Mouse (Mus musculus) heart, postnatal 10 days (tissue): ENCODE measurements around the gene Lalba. TPM values are rescaled to one million over a fixed set of nuclear protein-coding genes. Genes with fewer than 3 reads are reported as not detected.
A peak's percentile ranks its signal among the peaks of the same experiment; 100 is the strongest.
"Not testable (repeated sequence)": the region's sequence is repeated elsewhere in the genome, so short reads cannot be mapped to it uniquely, and the experiment has no call there.

Experiments
- DNase-seq, 2 experiments: peaks; one replicate each; pipeline ENCODE4 v3.0.0; 2021
- intact Hi-C: fragments of 180-260 bp; cut with DNase I; formaldehyde crosslinking; loops from one replicate; pipeline ENCODE4 v1.15.1; 2025
- total RNA-seq, 2 experiments: library from RNA; stranded (reverse); gene quantifications; 2 replicates each; pipeline ENCODE4 v1.2.3; 2021

The Lalba gene
- under 1 TPM in 1 of 2 experiments, not detected in 1; 0.47 TPM for total RNA-seq

- intact Hi-C loops, result no loop called here
- peak; percentile 24 to 32 for DNase-seq
Measured at GRCm38 (mm10) chr15:98482701-98483100, at the start of gene Lalba. Gene Lalba, minus strand, starts transcription at chr15:98482721.

GRCm38 (mm10) chr15:98532281-98532680 lies 49.8 kb upstream of the Lalba start:
- intact Hi-C loops, result no loop called here
- no peak for DNase-seq

GRCm38 (mm10) chr15:98528066-98528563 lies 45.6 kb upstream of the Lalba start:
- no peak for DNase-seq
- intact Hi-C loops, result no loop called here

- DNase-seq, result no peak
- intact Hi-C loops, result no loop called here
Measured at GRCm38 (mm10) chr15:98527056-98527771, 44.7 kb upstream of the Lalba start.

- no peak for DNase-seq
- intact Hi-C loops, result no loop called here
Measured at GRCm38 (mm10) chr15:98526057-98526456, 43.5 kb upstream of the Lalba start.

- no peak for DNase-seq
- intact Hi-C loops, result loop anchor here (5.0 kb wide), 1 partner anchor 41 kb away; no protein-coding TSS in a partner anchor
Measured at GRCm38 (mm10) chr15:98521245-98521644, 38.7 kb upstream of the Lalba start.

GRCm38 (mm10) chr15:98517380-98518355 lies 35.1 kb upstream of the Lalba start:
- intact Hi-C loops, result no loop called here
- peak; percentile 67 to 79 for DNase-seq

- DNase-seq, intact Hi-C loops: not testable (repeated sequence)
Measured at GRCm38 (mm10) chr15:98514845-98515244, 32.3 kb upstream of the Lalba start.

- DNase-seq, result no peak
- intact Hi-C loops, result no loop called here
Measured at GRCm38 (mm10) chr15:98514146-98514545, 31.6 kb upstream of the Lalba start.

GRCm38 (mm10) chr15:98513676-98514075 lies 31.2 kb upstream of the Lalba start:
- intact Hi-C loops, DNase-seq: not testable (repeated sequence)

GRCm38 (mm10) chr15:98512799-98513321 lies 30.3 kb upstream of the Lalba start:
- intact Hi-C loops, result no loop called here
- peak; percentile 76 to 82 for DNase-seq

GRCm38 (mm10) chr15:98512232-98512631 lies 29.7 kb upstream of the Lalba start:
- intact Hi-C loops, result no loop called here
- DNase-seq, result peak; percentile 40

GRCm38 (mm10) chr15:98511386-98511928 lies 28.9 kb upstream of the Lalba start:
- intact Hi-C loops, result loop anchor here (2.0 kb wide), 3 partner anchors 55 to 105 kb away; no protein-coding TSS in a partner anchor
- DNase-seq, result peak; percentile 43 to 54

GRCm38 (mm10) chr15:98510438-98511385 lies 28.2 kb upstream of the Lalba start:
- peak; percentile 81 to 91 for DNase-seq
- intact Hi-C loops, result loop anchor here (2.0 kb wide), 3 partner anchors 56 to 106 kb away; no protein-coding TSS in a partner anchor

- DNase-seq, result no peak
- intact Hi-C loops, result no loop called here
Measured at GRCm38 (mm10) chr15:98509387-98509786, 26.9 kb upstream of the Lalba start.

- intact Hi-C loops, result no loop called here
- no peak for DNase-seq
Measured at GRCm38 (mm10) chr15:98507321-98507720, 24.8 kb upstream of the Lalba start.

GRCm38 (mm10) chr15:98506253-98506957 lies 23.9 kb upstream of the Lalba start:
- no peak for DNase-seq
- intact Hi-C loops, result no loop called here

GRCm38 (mm10) chr15:98504514-98504913 lies 22.0 kb upstream of the Lalba start:
- intact Hi-C loops, result loop anchor here (2.0 kb wide), 1 partner anchor 20 kb away; no protein-coding TSS in a partner anchor
- DNase-seq, result peak; percentile 68 to 85

GRCm38 (mm10) chr15:98503317-98503716 lies 20.8 kb upstream of the Lalba start:
- DNase-seq, result no peak
- intact Hi-C loops, result no loop called here
